Mouse (Mus musculus) MEL (cell line): ENCODE data around the gene Rora.

Experiments used
- CHD2 ChIP-seq: IDR thresholded peaks from 2 replicates; pipeline ENCODE4 v1.6.1; 2011; ENCODE audit warnings: low read length, improper control_type of control experiment
- CTCF ChIP-seq, 3 experiments: IDR thresholded peaks in 2 of 3; conservative IDR thresholded peaks in 1 of 3; 2 replicates each; pipeline ENCODE4 v1.5.1; 2011 to 2012; ENCODE audit warnings: low read length in 3 of 3, low read depth in 2 of 3, mild to moderate bottlenecking in 2 of 3, improper control_type of control experiment in 1 of 3, inconsistent platforms in 1 of 3, mixed read lengths in 1 of 3, moderate library complexity in 1 of 3; ENCODE audit not compliant: control insufficient read depth in 1 of 3, insufficient read depth in 1 of 3, poor library complexity in 1 of 3, severe bottlenecking in 1 of 3
- E2F4 ChIP-seq: IDR thresholded peaks from 2 replicates; pipeline ENCODE4 v1.6.1; 2011; ENCODE audit warnings: low read depth, low read length, improper control_type of control experiment, borderline replicate concordance
- EP300 ChIP-seq, 2 experiments: IDR thresholded peaks; 2 replicates each; pipeline ENCODE4 v1.6.1; 2011; ENCODE audit warnings: improper control_type of control experiment in 2 of 2, low read length in 2 of 2, low read depth in 1 of 2, mild to moderate bottlenecking in 1 of 2
- ETS1 ChIP-seq: IDR thresholded peaks from 2 replicates; pipeline ENCODE4 v1.6.1; 2012; ENCODE audit warnings: low read depth, mild to moderate bottlenecking, inconsistent platforms, low read length, improper control_type of control experiment, moderate library complexity
- GATA1 ChIP-seq: IDR thresholded peaks from 2 replicates; pipeline ENCODE4 v1.6.1; 2011; ENCODE audit warnings: low read depth, low read length, improper control_type of control experiment
- HCFC1 ChIP-seq: IDR thresholded peaks from 2 replicates; pipeline ENCODE4 v1.6.1; 2012; ENCODE audit warnings: low read depth, mild to moderate bottlenecking, inconsistent platforms, low read length, improper control_type of control experiment, moderate library complexity
- KAT2A ChIP-seq: conservative IDR thresholded peaks from 2 replicates; pipeline ENCODE4 v1.6.1; 2012; ENCODE audit warnings: low read depth, low read length, improper control_type of control experiment, inconsistent platforms
- MAFK ChIP-seq: IDR thresholded peaks from 2 replicates; pipeline ENCODE4 v1.6.1; 2011; ENCODE audit warnings: low read depth, mild to moderate bottlenecking, low read length, improper control_type of control experiment, borderline replicate concordance
- MEF2A ChIP-seq: IDR thresholded peaks from 2 replicates; pipeline ENCODE4 v1.6.1; 2014; ENCODE audit warnings: low read depth, mild to moderate bottlenecking, inconsistent platforms, low read length, improper control_type of control experiment; ENCODE audit not compliant: poor library complexity, insufficient replicate concordance, severe bottlenecking; ENCODE audit errors: extremely low read depth
- POLR2A ChIP-seq, 2 experiments: IDR thresholded peaks; 2 replicates each; pipeline ENCODE4 v1.6.1; 2011 to 2012; ENCODE audit warnings: low read length in 2 of 2, mild to moderate bottlenecking in 2 of 2, control low read depth in 1 of 2, improper control_type of control experiment in 1 of 2, low read depth in 1 of 2, moderate library complexity in 1 of 2; ENCODE audit not compliant: control insufficient read depth in 1 of 2, insufficient read depth in 1 of 2, poor library complexity in 1 of 2
- TAL1 ChIP-seq: IDR thresholded peaks from 2 replicates; pipeline ENCODE4 v1.6.1; 2012; ENCODE audit warnings: mild to moderate bottlenecking, inconsistent platforms, low read length, moderate library complexity, mixed read lengths
- USF1 ChIP-seq: IDR thresholded peaks from 2 replicates; pipeline ENCODE4 v1.6.1; 2014; ENCODE audit warnings: low read depth, mild to moderate bottlenecking, inconsistent platforms, low read length, improper control_type of control experiment, moderate library complexity

DNA sequence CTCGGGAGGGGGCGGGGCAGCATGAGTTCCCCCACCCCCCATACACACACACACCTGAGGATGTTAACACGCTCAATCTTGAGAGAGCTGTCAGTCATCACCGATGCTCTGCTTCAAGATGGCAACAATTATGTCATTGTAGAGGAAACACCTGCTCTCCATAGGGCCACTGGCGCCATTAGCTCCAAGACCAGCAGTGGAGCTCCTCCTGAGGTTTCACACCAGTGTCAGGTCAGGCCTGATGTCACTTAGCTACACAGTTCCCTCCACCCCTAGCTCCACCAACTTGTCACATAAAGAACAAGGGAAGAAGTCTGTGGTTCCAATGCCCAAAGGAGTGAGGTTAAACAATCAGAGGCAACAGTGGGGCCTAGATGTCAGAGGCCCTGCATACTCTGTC, 740.6 kb downstream of the Rora start:
- TF ChIP-seq CTCF (IDR thresholded peaks at IDR 0.05 in 2 of 3, conservative IDR thresholded peaks at IDR 0.05 in 1 of 3; ENCODE audit: control insufficient read depth in 1 of 3, insufficient read depth in 1 of 3, low read depth in 2 of 3, low read length in 3 of 3, poor library complexity in 1 of 3, severe bottlenecking in 1 of 3): no peak
- no peak for TF ChIP-seq EP300 (IDR thresholded peaks at IDR 0.05; ENCODE audit: low read depth in 1 of 2, low read length in 2 of 2)
- TF ChIP-seq POLR2A (IDR thresholded peaks at IDR 0.05; ENCODE audit: control insufficient read depth in 1 of 2, insufficient read depth in 1 of 2, low read depth in 1 of 2, low read length in 2 of 2, poor library complexity in 1 of 2): no peak
- TF ChIP-seq USF1: no peak
- no peak for TF ChIP-seq ETS1
- TF ChIP-seq E2F4: no peak
- TF ChIP-seq MAFK: no peak
- no peak for TF ChIP-seq GATA1
- TF ChIP-seq HCFC1: no peak
- no peak for TF ChIP-seq CHD2
- TF ChIP-seq TAL1: no peak
- no peak for TF ChIP-seq KAT2A
- TF ChIP-seq MEF2A: no peak
